Mouse (Mus musculus): ENCODE results near the gene Cntnap4.

- TF ChIP-seq POLR2A (IDR thresholded peaks at IDR 0.05; ENCODE audit: control insufficient read depth, low read depth, low read length): no peak
- TF ChIP-seq CTCF (IDR thresholded peaks at IDR 0.05; ENCODE audit: control insufficient read depth, insufficient read depth, insufficient replicate concordance, low read depth, low read length): no peak
These were observed 11.6 kb downstream of the Cntnap4 start for GRCm38 (mm10) chr8:112581473-112581872.

All from testis, adult 2 months (tissue).